Mouse (Mus musculus) granulocyte monocyte progenitor cell, adult 5-6 weeks (primary cell): Measurements from ENCODE around the gene Gm45837. TPM values are rescaled to one million over a fixed set of nuclear protein-coding genes. Genes with fewer than 3 reads are reported as not detected.

Source experiments
- ATAC-seq: replicated peaks from 2 replicates; pipeline ENCODE4 v1.8.0; 2016; ENCODE audit warnings: mild to moderate bottlenecking, moderate TSS enrichment, inconsistent platforms; ENCODE audit not compliant: poor library complexity, severe bottlenecking
- total RNA-seq, 2 experiments: library from RNA; stranded (forward) in 1 of 2; stranded (reverse) in 1 of 2; fragments of 200-712, 200-1000 nt in 1 of 2; fragments of >200 nt in 1 of 2; fragmentation: Nextera tagmentation in 1 of 2; gene quantifications; 2 replicates each; pipeline ENCODE4 v1.2.3; 2014 to 2017

Gene Gm45837
- total RNA-seq (2014; fragmentation: Nextera tagmentation) (not detected in 2 replicates), total RNA-seq (2017) (2.6 TPM in 1 of 2 replicates, not detected in the other)

DNA sequence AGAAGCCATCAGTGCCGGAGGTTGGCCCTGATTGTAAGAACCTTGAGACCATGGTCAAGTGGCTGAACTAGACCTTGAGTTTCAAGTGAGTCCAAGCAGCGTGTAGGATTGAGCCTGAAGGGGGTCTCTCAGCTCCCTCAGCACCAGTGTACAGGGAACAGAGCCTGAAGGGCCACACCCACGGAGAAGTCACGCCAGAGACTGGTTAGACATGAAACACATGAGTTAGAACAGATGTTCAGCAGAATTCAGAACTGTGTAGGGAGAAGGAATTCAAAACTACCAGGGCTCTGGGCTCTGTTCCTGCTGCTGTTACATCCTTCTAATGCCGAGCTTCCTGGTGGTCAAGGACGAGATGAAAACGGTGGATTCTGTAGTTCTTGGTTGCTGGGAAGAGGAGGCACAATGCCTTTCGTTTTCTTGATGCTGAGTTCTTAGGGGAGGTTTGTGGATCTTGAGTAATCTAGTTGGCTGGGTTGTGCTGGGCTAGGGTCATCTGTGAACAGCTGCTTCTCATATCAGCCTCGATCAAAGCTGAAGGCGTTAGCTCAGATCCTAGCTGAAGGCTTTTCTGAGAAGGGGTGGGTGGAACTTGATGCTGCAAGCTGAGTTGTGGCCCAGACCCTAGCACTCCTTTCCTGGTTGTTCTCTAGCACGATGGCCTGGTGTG is at the start of gene Gm45837:
Gene Gm45837 (plus strand): TSS at position 620 of the 670 bp plus-strand sequence.
- ATAC-seq, result no peak

DNA sequence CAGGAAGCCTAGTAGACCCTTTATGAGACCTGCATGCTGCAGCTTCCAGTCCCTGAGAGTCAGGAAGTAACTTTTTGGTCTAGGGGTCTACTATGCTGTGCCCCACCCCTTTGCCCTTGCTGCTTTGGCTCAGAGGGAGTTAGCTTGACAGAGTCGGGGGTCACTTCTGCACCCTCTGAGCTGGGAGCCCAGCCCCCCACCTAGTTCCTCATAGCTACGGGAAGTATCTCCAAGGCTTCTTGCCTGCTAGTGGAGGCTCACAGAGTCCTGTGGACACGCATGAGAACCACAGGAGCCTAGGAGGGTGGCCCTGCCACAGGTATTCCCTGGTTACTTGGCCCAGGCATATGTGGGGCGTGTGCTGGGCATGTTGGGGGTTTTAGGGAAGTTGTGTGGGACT is 49.7 kb upstream of the Gm45837 start:
- peak; percentile 25 for ATAC-seq

DNA sequence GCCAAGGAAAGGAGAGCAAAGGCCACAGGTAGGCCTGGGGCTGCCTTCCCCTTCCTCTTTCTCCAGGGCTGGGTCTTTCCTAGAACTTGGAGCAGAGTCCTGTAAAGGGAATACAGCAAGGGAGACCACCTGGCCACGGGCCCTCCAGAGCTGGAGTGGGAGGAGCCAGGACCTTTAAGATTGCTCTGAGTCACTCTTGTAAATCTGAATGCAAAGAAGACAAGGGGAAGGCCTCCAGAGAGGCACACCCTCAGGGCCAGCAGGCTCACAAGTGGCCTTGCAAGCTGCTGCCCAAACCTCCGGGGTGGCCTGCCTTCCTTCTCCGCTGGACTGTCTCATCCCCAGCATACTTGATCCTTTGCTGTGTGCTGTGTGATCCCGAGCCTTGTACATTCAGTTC is 48.9 kb upstream of the Gm45837 start:
- no peak for ATAC-seq

DNA sequence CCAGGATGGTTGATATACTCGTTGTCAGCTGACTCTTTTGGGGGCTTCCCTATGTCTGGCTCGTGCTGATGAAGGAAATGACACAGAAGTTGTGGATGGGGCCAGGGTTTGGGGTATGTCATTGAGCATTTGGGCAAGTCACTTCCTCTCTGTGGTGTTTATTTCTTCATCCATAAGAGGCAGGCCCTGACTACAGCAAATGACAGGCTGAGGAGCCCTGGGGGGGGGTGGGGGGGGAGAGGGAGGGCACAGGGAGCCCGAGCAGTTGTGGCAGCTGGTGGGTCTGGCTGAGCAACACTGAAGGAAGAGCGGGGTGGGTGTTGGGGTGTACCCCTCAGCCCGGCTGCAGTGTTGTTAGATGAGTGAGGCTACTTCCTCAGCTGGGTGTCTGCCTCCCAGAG is 47.9 kb upstream of the Gm45837 start:
- ATAC-seq, result peak; percentile 76

DNA sequence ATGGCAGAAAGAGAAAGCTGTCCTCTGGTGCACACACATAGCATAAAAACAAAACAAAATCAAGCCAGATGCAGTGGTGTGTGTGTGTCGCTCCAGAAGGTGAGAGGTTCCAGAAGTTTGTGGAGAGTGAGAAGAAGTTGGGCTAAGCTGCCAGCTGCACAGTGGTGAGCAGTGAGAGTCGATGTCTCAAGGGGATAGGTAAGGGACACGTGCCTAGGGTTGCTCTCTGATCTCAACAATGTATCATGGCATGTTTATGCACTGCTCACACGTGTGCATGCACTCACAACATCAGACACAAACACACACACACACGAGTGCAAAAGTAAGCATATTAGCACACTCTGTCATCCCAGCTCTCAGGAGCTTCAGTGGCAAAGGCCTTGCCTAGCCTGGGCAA is 46.8 kb upstream of the Gm45837 start:
- ATAC-seq, result no peak

DNA sequence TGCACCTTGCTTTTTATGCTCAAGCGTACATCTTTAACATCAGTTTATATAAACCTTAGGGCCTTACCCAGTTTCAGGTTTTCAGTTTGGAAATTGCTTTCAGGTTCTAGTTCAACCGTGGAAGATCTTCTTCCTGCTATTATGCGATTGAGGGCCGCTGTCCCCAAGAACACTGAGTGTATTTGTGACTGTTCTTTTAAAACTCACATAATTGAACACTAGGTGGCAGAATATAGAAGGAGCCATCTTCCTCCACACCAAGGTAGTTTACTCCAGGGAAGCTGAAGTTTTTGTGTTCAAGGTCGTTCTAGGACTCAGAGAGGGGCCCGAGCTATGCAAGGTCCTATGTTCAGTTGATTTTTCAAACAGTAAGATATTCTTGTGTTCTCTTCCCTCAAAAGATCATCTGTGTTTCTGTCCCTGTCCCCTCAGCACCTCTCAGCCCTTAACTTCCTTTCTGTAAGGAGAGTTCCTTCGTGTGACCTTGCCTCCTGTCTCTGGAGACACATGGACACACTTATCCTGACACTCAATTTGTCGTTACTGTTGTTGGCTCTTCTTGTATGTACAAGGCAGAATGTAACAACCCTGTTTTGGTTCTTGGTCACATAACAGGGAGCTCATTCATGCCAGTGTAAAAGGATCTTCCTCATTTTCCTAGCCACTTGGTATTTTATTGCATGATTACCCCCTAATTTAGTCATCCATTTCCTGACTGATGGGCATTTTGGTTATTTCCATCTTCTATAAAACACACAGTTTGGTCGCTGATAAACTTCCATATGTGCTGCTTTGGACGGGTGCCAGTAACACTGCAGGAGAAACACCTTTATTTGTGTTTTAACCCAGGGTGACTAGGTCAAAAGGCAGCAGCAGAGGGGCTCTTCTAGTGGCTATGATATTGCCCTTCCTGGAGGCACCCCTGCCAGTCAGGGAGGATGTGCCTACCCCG is 42.5 kb upstream of the Gm45837 start:
- peak; percentile 23; the same call in 1 of the 2 replicates for ATAC-seq

DNA sequence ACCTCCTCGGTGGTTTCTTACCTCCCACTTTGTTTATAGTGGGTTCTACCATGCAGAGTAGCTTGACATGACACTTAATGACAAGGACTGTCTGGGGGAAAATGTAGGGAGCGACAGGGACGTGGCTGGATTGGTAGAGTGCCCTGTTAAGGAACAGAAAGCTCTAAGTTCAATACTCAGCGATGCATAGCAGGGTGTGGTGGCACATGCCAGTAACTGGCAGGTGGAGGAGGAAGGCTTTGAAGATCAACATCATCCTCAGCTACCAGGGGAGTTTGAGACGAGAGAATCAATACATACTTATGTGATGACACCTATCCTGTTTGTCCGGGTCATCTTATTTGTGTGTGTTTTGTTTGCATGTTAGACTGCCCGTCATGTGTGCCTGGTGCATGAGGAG is 41.0 kb upstream of the Gm45837 start:
- no peak for ATAC-seq

DNA sequence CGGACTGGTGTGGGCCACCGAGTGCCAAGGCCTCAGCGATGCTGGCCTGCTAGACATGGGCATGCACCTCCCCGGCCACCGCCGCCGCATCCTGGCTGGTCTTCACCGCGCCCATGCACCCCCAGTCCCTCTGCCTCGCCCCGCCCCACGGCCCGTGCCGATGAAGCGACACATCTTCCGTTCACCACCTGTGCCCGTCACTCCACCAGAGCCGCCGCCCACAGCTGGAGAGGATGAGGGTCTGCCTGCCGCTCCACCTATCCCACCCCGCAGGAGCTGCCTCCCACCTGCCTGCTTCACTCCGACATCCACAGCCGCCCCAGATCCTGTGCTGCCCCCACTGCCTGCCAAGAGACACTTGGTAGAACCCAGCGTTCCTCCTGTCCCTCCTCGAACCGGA is 37.6 kb upstream of the Gm45837 start:
- no peak for ATAC-seq

DNA sequence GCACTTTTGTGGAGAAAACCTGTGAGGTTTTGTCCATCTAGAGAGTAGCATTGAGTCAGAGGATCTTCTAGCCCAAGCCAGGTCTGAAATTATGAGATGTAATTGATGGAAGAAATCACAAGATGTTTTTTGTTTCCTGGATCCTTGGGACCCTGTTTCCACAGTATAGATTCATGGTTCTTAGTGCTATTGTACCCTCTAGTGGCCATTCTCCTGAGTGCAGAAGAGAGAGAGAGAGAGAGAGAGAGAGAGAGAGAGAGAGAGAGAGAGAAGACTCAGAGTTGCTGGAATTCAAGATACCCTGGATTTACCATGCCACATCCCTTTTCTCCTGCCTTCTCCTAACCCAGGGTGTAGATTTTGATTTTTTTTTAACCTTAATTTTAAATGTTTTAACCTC is 36.5 kb upstream of the Gm45837 start:
- 0 out of 2 replicates have a peak, but pooled peaks have one; percentile 29 for ATAC-seq

DNA sequence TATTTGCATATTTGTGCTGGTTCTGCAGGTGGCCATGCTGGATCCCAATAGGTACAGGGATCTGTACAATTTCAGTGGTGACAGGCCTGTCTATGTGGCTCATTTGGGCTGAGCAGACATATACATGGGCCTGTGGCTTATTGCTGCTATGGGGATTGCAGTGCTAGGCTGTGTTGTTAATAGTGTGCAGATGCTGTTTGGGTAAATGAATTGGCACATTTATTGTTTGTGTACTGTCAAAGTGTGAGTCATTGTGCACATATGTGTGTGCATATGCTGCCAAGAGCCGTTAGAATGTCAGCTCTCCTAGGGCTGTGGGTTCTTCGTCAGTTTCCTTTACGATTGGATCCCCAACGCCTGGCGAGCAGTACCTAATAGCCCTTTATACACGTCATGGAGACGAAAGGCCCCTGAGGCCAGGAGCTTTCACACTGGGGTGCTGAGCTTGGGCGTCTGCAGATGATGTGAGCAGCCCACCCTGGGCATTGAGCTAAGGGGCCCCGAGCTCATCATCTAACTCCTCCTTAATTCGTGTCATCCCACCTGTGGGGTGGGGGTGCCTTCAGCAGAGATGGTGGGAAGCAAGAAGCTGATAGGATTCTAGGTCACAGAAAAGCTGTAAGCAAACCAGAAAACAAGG is 33.9 kb upstream of the Gm45837 start:
- no peak for ATAC-seq

DNA sequence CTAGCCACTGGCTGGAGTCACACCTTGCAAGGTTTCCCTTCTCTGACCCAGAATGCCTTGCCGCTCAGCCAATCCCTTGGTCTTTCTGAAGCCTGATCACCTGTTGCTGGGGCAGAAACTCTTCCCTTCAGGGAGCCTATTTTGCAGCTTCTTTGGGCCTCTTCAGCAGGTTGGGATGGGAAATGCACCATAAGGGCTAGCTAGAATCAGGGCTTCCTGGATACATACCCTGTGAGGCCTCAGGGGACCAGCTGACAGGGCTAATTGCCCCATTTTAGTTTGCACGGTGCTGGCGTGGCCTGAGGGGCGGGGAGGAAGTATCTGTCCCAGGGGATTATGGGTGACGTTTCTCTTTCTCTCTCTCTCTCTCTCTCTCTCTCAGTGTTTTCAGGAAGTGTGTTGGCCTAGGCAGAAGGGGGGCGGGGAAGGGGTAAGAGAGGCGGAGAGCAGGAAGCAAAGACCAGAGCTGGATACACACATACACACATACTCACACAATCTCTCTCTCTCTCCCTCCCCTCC is 32.9 kb upstream of the Gm45837 start:
- ATAC-seq, result peak; percentile 62

DNA sequence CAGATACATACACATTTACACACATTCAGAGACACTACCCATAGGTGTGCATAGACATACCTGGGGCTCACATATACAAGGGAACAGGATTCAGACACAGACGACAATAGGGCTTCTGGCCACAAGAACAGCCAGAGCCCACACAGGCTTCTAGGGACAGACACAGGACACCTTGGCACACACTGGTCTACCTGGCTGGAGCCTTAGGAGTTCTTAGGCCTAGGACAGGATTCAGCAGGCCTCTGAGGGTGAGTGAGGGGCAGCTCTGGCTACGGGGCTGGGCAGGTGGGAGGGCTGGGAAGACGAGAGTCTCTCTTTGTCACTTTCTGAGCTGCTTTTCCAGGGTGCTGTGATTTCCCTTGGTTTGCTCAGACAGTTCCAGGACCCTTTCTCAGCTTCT is 32.4 kb upstream of the Gm45837 start:
- ATAC-seq, result no peak

DNA sequence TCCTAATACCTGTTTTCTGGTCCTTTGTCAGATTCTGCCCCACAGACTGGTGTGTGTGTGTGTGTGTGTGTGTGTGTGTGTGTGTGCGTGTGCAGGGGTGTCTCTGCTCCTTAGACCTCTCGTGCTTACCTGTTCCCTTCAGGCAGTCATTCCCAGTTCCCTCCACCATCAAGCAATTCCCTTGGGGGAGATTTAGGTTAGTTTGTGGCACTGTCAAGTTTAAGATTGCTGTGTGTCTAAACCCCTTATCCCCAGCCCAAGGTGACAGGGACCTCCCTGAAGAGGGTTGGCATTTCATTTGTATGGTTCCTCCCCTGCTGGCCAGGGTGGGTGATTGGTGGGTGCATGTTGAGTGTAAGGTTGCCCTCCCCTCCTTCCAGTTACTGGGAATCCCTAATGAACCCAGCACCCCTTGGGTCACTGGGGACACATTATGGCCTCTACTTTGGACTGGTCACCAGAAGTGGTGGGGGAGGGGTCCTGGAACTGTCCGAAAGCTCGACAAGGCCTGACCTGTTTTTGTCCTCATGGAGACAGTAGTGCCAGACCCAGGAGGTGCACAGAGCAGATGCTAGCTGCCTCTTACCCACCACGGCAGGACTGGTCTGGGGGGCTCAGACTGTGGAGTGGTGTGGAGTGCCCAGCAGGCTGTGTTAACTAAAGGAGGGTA is 31.8 kb upstream of the Gm45837 start:
- ATAC-seq, result no peak

DNA sequence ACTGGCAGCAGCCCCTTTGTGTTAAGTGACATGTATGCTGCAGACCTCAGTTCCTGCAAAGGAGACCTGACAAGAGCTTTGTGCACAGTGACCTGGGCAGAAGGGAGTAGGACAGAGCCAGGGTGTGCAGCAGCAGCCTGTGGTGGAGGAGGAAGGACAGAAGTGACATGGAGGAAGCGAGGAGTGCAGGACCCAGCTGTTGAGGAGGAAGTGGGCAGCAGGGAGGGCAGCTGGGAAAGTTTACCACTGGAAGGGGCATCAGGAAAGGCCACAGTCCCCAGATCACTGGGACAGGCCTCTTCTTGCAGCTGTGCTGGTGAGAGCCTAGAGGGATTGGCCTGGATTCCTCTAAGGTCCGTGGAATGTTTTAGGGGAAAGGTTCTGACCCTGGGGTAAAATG is 31.0 kb upstream of the Gm45837 start:
- peak; percentile 43 for ATAC-seq

DNA sequence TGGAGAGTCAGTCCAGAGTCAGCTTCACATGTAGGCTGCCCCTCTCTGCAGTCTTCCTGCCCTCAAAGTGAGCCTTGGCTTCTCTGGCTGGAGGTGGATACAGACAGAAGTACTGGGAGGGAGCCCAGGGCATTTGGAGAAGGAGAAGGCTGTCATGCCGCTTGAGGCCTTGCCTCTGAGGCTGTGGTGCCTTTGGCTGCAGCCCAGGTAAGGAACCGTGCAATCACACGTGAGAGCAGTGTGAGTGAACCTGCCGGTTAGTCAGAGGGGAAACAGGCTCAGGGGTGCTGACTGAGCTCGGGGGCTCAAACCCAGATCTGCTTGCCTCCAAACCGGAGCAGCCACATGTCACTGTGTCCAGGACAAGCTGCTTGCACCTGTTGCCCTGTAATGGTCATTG is 29.2 kb upstream of the Gm45837 start:
- no peak for ATAC-seq

DNA sequence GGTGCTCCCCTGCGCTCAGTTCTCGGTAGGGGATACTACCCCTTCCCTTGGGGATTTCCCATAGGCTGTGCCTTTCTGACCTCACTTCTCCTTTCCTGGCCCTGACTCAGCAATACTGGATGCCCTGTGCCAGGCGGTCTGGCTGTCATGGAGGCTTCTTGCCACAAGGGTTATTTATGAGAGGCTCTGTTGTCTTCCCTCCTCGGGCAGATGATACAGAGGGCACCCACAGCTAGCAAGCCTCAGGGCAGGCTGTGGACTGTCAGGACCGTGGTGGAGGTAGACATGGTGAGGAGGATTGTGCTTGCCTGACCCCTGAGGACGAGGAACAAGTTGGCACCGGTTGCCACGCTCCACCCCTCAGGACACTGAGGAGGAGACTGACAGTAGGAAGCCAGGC is 28.3 kb upstream of the Gm45837 start:
- peak; percentile 69 for ATAC-seq

DNA sequence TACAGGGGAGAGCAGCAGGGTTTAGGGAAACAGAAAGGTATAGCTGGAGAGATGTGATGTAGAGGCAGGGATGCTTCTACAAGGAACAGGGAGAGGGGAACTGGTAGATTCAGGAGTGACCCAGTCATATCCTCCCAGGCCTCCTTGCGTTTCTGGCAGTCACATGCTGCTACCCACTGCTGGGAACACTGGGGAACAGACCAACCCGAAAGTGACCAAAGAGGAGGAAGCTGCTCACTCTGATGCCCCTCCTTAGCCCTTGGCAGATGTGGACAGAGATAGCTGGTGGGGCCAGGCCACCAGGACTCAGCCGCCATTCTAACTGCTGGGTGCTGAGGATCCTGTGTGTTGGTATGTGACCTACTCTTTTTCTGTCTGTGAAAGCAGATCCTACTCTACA is 26.9 kb upstream of the Gm45837 start:
- peak; percentile 48 for ATAC-seq

DNA sequence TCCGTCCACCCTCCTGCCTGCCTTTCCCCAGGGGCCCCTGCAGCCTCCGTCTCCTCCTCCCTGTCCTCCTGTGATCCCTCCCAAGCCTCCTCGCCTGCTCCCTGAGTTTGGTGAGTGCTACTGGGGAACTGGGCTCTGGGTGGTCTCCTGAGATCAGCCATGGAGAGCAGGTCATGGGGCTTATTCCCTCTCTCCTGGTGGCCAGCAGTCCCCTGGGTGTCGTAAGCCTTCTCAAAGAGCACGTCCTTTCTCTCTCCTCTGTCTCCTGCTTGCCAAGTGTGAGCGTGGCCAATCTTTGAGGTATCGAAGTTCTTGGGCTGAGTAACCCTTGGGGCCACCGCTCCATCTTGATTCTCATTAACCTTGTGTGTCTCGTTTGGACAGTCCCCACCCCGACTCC is 25.8 kb upstream of the Gm45837 start:
- no peak for ATAC-seq

DNA sequence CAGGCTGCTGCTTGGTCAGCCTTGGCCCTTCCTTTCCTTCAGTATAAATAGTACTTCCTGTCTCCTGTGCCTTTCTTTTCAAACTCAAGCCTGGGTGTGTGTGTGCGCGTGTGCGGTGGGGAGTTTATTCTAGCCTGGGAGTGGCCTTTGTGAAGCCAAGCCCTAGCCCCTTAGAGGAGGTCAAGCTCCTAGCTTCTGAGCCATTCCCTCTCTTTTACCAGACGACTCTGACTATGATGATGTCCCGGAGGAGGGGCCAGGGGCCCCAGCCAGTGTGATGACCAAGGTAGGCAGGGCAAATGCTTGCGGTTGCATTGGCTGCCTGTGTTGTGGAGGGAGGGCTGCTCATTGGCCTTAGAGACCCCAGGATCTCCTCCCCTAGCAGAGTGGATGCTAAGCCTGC is 25.4 kb upstream of the Gm45837 start:
- ATAC-seq, result no peak

DNA sequence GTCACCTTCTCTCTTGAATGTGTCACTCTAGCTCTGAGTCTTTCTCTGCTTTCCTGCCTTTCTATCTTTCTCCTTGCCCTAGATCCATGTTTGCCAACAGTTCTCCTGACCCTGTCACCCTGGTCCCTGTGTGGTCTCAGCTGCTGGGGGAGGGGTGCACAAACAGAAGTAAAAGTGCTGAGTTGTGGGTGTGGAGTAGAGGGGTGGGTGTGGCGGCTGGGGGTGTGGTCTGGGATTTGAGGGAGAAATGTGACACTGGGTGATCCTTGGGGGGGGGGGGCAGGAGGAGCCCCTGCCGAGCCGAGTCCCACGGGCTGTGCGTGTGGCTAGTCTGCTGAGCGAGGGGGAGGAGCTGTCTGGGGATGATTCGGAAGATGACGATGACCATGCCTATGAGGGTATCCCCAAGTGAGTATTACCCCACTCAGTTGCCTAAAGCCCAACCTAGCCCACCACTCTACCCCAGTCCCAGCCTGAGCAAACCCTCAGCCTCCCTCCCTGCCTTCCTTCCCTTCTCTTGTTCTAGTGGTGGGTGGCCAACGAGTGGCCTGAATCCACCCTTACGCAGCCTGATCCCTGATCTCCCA is 24.7 kb upstream of the Gm45837 start:
- no peak for ATAC-seq
